Mouse (Mus musculus) telencephalon, adult 2 months (tissue): ENCODE data around the gene Pink1.
A peak's percentile ranks its signal among the peaks of the same experiment; 100 is the strongest.

ENCODE experiments used
- DNase-seq: peaks from one replicate; pipeline ENCODE4 v3.0.0-alpha.2; 2011; ENCODE audit warnings: low read depth, low spot score

Pink1 gene

GRCm38 (mm10) chr4:138326077-138326695 lies at the start of gene Pink1:
Pink1 (minus strand) TSS chr4:138326307.
- peak; percentile 65 for DNase-seq

GRCm38 (mm10) chr4:138375117-138375516 lies 49.0 kb upstream of the Pink1 start:
- no peak for DNase-seq

GRCm38 (mm10) chr4:138370996-138371516 lies 44.9 kb upstream of the Pink1 start:
- no peak for DNase-seq

- no peak for DNase-seq
Observed at GRCm38 (mm10) chr4:138368498-138369260, 42.6 kb upstream of the Pink1 start.

- no peak for DNase-seq
Observed at GRCm38 (mm10) chr4:138367641-138368497, 41.8 kb upstream of the Pink1 start, which contains the start of gene Cda. Cda (minus strand) TSS chr4:138367992.

GRCm38 (mm10) chr4:138366561-138366960 lies 40.5 kb upstream of the Pink1 start:
- no peak for DNase-seq

GRCm38 (mm10) chr4:138363511-138363910 lies 37.4 kb upstream of the Pink1 start:
- no peak for DNase-seq

GRCm38 (mm10) chr4:138362883-138363282 lies 36.8 kb upstream of the Pink1 start:
- DNase-seq: no peak

- no peak for DNase-seq
Observed at GRCm38 (mm10) chr4:138361370-138361821, 35.3 kb upstream of the Pink1 start.

- DNase-seq: no peak
Observed at GRCm38 (mm10) chr4:138358176-138358575, 32.1 kb upstream of the Pink1 start.

GRCm38 (mm10) chr4:138356551-138356950 lies 30.4 kb upstream of the Pink1 start:
- no peak for DNase-seq

- DNase-seq: no peak
Observed at GRCm38 (mm10) chr4:138356141-138356540, 30.0 kb upstream of the Pink1 start.

GRCm38 (mm10) chr4:138355496-138355895 lies 29.4 kb upstream of the Pink1 start:
- no peak for DNase-seq

GRCm38 (mm10) chr4:138353438-138354171 lies 27.5 kb upstream of the Pink1 start:
- DNase-seq: no peak

GRCm38 (mm10) chr4:138352692-138353091 lies 26.6 kb upstream of the Pink1 start:
- DNase-seq: no peak

- DNase-seq: no peak
Observed at GRCm38 (mm10) chr4:138351821-138352220, 25.7 kb upstream of the Pink1 start.

GRCm38 (mm10) chr4:138348716-138349115 lies 22.6 kb upstream of the Pink1 start:
- no peak for DNase-seq

- DNase-seq: no peak
Observed at GRCm38 (mm10) chr4:138347280-138347679, 21.2 kb upstream of the Pink1 start.

GRCm38 (mm10) chr4:138344891-138345545 lies 18.9 kb upstream of the Pink1 start:
- no peak for DNase-seq

- DNase-seq: no peak
Observed at GRCm38 (mm10) chr4:138343341-138343837, 17.3 kb upstream of the Pink1 start.
